Mouse (Mus musculus) CH12.LX (cell line): Measurements from ENCODE around the gene Akap12. TPM values are rescaled to one million over a fixed set of nuclear protein-coding genes. Genes with fewer than 3 reads are reported as not detected.

Source experiments
- DNase-seq: peaks from one replicate; pipeline ENCODE4 v3.0.0-alpha.2; 2013; ENCODE audit errors: extremely low read depth
- H3K27ac ChIP-seq: 2 replicates; pipeline ENCODE4 v1.5.1; 2012; ENCODE audit warnings: low read depth, mild to moderate bottlenecking, control low read depth, moderate library complexity; ENCODE audit not compliant: insufficient read depth
- H3K27me3 ChIP-seq: replicated peaks from 2 replicates; pipeline ENCODE3; 2012; ENCODE audit warnings: inconsistent platforms
- H3K36me3 ChIP-seq, 2 experiments: replicated peaks in 1 of 2; 2 replicates each; pipeline versions ENCODE3 to v1.6.1; 2012; ENCODE audit warnings: inconsistent platforms in 1 of 2, low read length in 1 of 2, mild to moderate bottlenecking in 1 of 2, mixed read lengths in 1 of 2, moderate library complexity in 1 of 2; ENCODE audit not compliant: control insufficient read depth in 1 of 2, insufficient read depth in 1 of 2
- H3K4me1 ChIP-seq, 2 experiments: 2 replicates each; pipeline ENCODE4 v1.6.1; 2012; ENCODE audit warnings: inconsistent platforms in 1 of 2, moderate library complexity in 1 of 2; ENCODE audit not compliant: insufficient read depth in 2 of 2, control insufficient read depth in 1 of 2
- H3K4me2 ChIP-seq: 2 replicates; pipeline ENCODE4 v1.6.1; 2012; ENCODE audit warnings: low read depth, mild to moderate bottlenecking, control low read depth; ENCODE audit not compliant: poor library complexity, insufficient read depth, severe bottlenecking
- H3K4me3 ChIP-seq, 3 experiments: fragments of 150-350 bp in 1 of 3; sonication (generic) in 1 of 3; replicated peaks in 1 of 3; 2 replicates each; pipeline versions ENCODE3 to v1.5.1; 2011 to 2012; ENCODE audit warnings: low read depth in 2 of 3, low read length in 2 of 3, mild to moderate bottlenecking in 2 of 3, moderate library complexity in 2 of 3, control low read depth in 1 of 3, improper control_type of control experiment in 1 of 3, inconsistent platforms in 1 of 3, mixed read lengths in 1 of 3; ENCODE audit not compliant: poor library complexity in 1 of 3
- H3K79me2 ChIP-seq: replicated peaks from 2 replicates; pipeline ENCODE4 v1.6.1; 2012; ENCODE audit warnings: mild to moderate bottlenecking, moderate library complexity; ENCODE audit not compliant: control insufficient read depth, poor library complexity, insufficient read depth, severe bottlenecking; ENCODE audit errors: extremely low read depth
- H3K9ac ChIP-seq: 2 replicates; pipeline ENCODE4 v1.6.1; 2012; ENCODE audit warnings: low read depth, mild to moderate bottlenecking, control low read depth, moderate library complexity; ENCODE audit not compliant: insufficient read depth
- H3K9me3 ChIP-seq: replicated peaks from 2 replicates; pipeline ENCODE3; 2012; ENCODE audit warnings: low read length, inconsistent platforms, mixed read lengths
- BHLHE40 ChIP-seq: IDR thresholded peaks from 2 replicates; pipeline ENCODE4 v1.6.1; 2011; ENCODE audit warnings: mild to moderate bottlenecking, low read depth, low read length, improper control_type of control experiment
- CHD2 ChIP-seq: IDR thresholded peaks from 2 replicates; pipeline ENCODE4 v1.6.1; 2011; ENCODE audit warnings: low read length, improper control_type of control experiment
- E2F4 ChIP-seq: IDR thresholded peaks from 2 replicates; pipeline ENCODE4 v1.6.1; 2011; ENCODE audit warnings: low read depth, low read length, improper control_type of control experiment; ENCODE audit not compliant: insufficient replicate concordance
- EP300 ChIP-seq: IDR thresholded peaks from 2 replicates; pipeline ENCODE4 v1.6.1; 2011; ENCODE audit warnings: low read length, improper control_type of control experiment
- JUN ChIP-seq: IDR thresholded peaks from 2 replicates; pipeline ENCODE4 v1.6.1; 2011; ENCODE audit warnings: low read depth, mild to moderate bottlenecking, low read length, improper control_type of control experiment, moderate library complexity; ENCODE audit not compliant: insufficient read depth
- KAT2A ChIP-seq: IDR thresholded peaks from 2 replicates; pipeline ENCODE4 v1.6.1; 2012; ENCODE audit warnings: low read length, improper control_type of control experiment, inconsistent platforms; ENCODE audit not compliant: insufficient replicate concordance
- MAX ChIP-seq: IDR thresholded peaks from 2 replicates; pipeline ENCODE4 v1.6.1; 2011; ENCODE audit warnings: low read length, improper control_type of control experiment
- MXI1 ChIP-seq: IDR thresholded peaks from 2 replicates; pipeline ENCODE4 v1.6.1; 2011; ENCODE audit warnings: mild to moderate bottlenecking, low read depth, low read length, improper control_type of control experiment
- NRF1 ChIP-seq: IDR thresholded peaks from 2 replicates; pipeline ENCODE4 v1.6.1; 2014; ENCODE audit warnings: low read depth, mild to moderate bottlenecking, inconsistent platforms, low read length, improper control_type of control experiment, moderate library complexity
- POLR2AphosphoS2 ChIP-seq: IDR thresholded peaks from 2 replicates; pipeline ENCODE4 v1.6.1; 2011; ENCODE audit warnings: low read depth, low read length, improper control_type of control experiment
- RAD21 ChIP-seq: IDR thresholded peaks from 2 replicates; pipeline ENCODE4 v1.6.1; 2011; ENCODE audit warnings: low read depth, mild to moderate bottlenecking, low read length, improper control_type of control experiment, moderate library complexity
- RCOR1 ChIP-seq: conservative IDR thresholded peaks from 2 replicates; pipeline ENCODE4 v1.6.1; 2012; ENCODE audit warnings: low read depth, mild to moderate bottlenecking, inconsistent platforms, low read length, improper control_type of control experiment
- SMC3 ChIP-seq: IDR thresholded peaks from 2 replicates; pipeline ENCODE4 v1.6.1; 2011; ENCODE audit warnings: low read depth, low read length, improper control_type of control experiment
- TBP ChIP-seq: conservative IDR thresholded peaks from 2 replicates; pipeline ENCODE4 v1.6.1; 2011; ENCODE audit warnings: low read depth, low read length, improper control_type of control experiment
- TCF12 ChIP-seq: IDR thresholded peaks from 2 replicates; pipeline ENCODE4 v1.6.1; 2014; ENCODE audit warnings: low read depth, mild to moderate bottlenecking, inconsistent platforms, low read length, improper control_type of control experiment
- USF2 ChIP-seq: conservative IDR thresholded peaks from 2 replicates; pipeline ENCODE4 v1.6.1; 2011; ENCODE audit warnings: low read depth, low read length, improper control_type of control experiment
- ZKSCAN1 ChIP-seq: IDR thresholded peaks from 2 replicates; pipeline ENCODE4 v1.6.1; 2012; ENCODE audit warnings: low read depth, inconsistent platforms, low read length, improper control_type of control experiment, borderline replicate concordance
- ZMIZ1 ChIP-seq: IDR thresholded peaks from 2 replicates; pipeline ENCODE4 v1.6.1; 2012; ENCODE audit warnings: low read depth, mild to moderate bottlenecking, inconsistent platforms, low read length, improper control_type of control experiment
- dilution Hi-C: fragments of 300-500 bp; cut with MboI; formaldehyde crosslinking; loops from 2 replicates; pipeline ENCODE4 v1.14.3; 2020; ENCODE audit warnings: low sequenced_read_pairs; ENCODE audit not compliant: extremely low pct_unique_long_range_greater_than_20kb, extremely low pct_ligation_motif_present
- in situ Hi-C: fragments of 300-500 bp; cut with MboI; formaldehyde crosslinking; loops from 3 replicates; pipeline ENCODE4 v1.14.3; 2019; ENCODE audit warnings: low sequenced_read_pairs, low pct_ligation_motif_present, low pct_unique_long_range_greater_than_20kb, mixed read lengths
- polyA plus RNA-seq: library from polyadenylated mRNA; unstranded; fragments of >175 nt; gene quantifications from 2 replicates; pipeline ENCODE4 v1.2.1, GENCODE M21; 2012; ENCODE audit warnings: low read depth; ENCODE audit not compliant: insufficient read length
- total RNA-seq, 2 experiments: library from RNA; depleted of rRNA; stranded (reverse); fragments of 300-350 nt in 1 of 2; fragments of >200 nt in 1 of 2; gene quantifications; 2 replicates each; pipeline ENCODE4 v1.2.3; 2012 to 2014

The Akap12 gene
- total and polyA plus RNA-seq, 3 experiments = 0.51 to 3.1 (median 1.7) TPM

DNA sequence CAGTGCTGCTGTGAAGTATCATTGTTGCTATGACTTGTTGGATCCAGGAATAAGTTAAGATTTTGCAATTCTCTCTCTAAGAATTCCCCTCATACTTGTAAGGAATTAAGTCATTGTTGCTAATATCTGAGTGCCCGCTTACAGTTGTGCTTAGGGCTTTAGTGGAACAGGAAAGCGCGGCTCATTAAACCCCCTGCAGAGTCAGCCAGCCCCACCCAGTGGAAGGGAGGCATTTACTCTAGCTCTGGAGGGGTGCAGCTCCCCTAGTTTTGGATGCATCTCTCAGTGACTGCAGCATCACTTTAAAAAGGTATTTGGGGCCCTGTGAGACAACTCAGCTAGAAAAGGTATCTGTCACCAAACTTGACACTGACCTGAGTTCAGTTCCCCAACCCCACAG, 24.0 kb downstream of the Akap12 start:
- DNase-seq = no peak
- Histone ChIP-seq H3K4me1 (0 out of 4 replicates have a peak, but pooled peaks cover 0 to 5% of the 10 kb centered on the region in 2 experiments), H3K4me3 (no peak overlapping the region), H3K79me2 (no peaks in the 10 kb centered on the region), H3K27me3 (no peaks in the 10 kb centered on the region), H3K9ac (no peak overlapping the region), H3K4me2 (no peak overlapping the region), H3K9me3 (no peaks in the 10 kb centered on the region), H3K27ac (no peak overlapping the region), H3K36me3 (no peaks in the 10 kb centered on the region)
- in situ Hi-C loops (no loop called here), dilution Hi-C loops (no loop called here)
- TF ChIP-seq NRF1 (no peak), ZKSCAN1 (no peak), TCF12 (no peak), KAT2A (no peak), MAX (no peak), RCOR1 (no peak), MXI1 (no peak), ZMIZ1 (no peak)

DNA sequence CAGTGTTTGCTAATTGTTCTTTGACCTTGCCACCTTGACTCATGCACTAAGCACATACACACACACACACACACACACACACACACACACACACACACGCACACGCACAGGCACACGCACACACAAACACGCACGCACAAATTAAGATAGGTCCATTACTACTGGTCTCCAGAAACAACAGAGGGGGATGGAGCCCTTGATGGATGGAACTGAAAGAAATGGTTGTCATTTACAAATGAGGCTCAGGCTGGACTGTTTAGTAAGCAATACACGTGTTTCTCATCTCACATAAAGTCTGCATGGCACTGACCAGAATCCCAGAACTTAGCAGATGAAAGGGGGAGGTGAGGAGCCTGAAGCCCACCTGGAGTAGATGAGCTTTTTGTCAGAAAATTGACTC, 24.4 kb downstream of the Akap12 start:
- Histone ChIP-seq H3K9ac (no peak overlapping the region), H3K9me3 (no peaks in the 10 kb centered on the region), H3K27ac (no peak overlapping the region), H3K4me1 (0 out of 4 replicates have a peak, but pooled peaks cover 0 to 5% of the 10 kb centered on the region in 2 experiments), H3K4me2 (no peak overlapping the region), H3K79me2 (no peaks in the 10 kb centered on the region), H3K4me3 (no peak overlapping the region), H3K27me3 (no peaks in the 10 kb centered on the region), H3K36me3 (no peaks in the 10 kb centered on the region)
- in situ Hi-C loops (no loop called here), dilution Hi-C loops (no loop called here)
- TF ChIP-seq RAD21 (no peak), MAX (no peak), ZMIZ1 (no peak), NRF1 (no peak), E2F4 (no peak), SMC3 (no peak), POLR2AphosphoS2 (no peak), CHD2 (no peak), ZKSCAN1 (no peak), JUN (no peak), TBP (no peak), BHLHE40 (no peak), EP300 (no peak), USF2 (no peak), TCF12 (no peak)
- DNase-seq = no peak
